Comparison of ENCODE assay signal across 7 mouse cellular contexts in the genomic region with DNA sequence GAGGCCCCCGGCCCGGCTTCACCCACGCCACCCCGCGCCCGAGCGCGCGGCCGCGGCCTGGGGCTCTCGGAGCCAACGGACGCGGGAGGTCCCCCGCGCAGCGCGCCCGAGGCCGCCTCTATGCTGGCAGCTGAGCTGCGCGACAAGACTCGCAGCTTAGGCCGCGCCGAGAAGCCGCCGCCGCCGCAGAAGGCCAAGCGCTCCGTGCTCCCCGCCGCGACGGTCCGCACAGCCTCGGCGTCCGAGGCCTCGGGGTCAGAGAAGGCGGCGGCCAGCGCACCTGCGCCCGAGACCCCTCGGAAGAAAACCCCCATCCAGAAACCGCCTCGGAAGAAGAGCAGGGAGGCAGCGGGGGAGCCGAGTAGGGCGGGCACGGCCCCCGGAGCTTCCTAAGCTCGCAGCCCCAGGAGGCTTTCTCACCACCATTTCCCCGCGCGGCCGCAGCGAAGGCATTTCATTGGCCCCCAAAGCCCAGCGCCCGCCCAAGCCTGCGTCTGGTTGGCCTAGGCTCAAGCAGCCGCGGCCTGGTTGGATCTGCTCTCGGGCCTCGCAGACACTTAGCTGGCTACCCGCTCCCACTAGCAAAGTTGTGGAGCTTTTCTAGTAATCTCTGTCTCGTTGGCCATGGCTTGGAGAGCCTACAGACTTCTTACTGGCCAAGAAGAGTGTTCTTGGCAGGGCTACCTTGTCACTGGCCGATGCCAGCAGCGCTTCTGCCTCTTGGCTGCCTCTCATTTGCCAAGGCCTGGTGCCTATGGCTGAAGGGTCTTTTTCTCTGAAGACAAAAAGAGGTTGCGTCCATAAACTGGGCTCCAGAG. TPM values are rescaled to one million over a fixed set of nuclear protein-coding genes. Genes with fewer than 3 reads are reported as not detected.
DNase-seq lines count a peak whose midpoint lies in the region; ATAC-seq and TF ChIP-seq lines count a peak whose summit lies in the region.

No protein-coding gene starts in this region.

- 4% methylated on average over 29 of the region's 73 CpGs for WGBS in embryonic facial prominence, embryonic 14.5 days
- 3% methylated on average over 61 of the region's 73 CpGs for WGBS in heart, embryonic 11.5 days (ENCODE audit: insufficient replicate concordance)
- WGBS in kidney, embryonic 15.5 days, result 5% methylated on average over 67 of the region's 73 CpGs
- WGBS in limb, embryonic 14.5 days, result 4% methylated on average over 70 of the region's 73 CpGs
- 2% methylated on average over 68 of the region's 73 CpGs for whole genome bisulfite sequencing in midbrain, embryonic 16.5 days

- no peaks in the 10 kb centered on the region for H3K9me3 ChIP-seq in embryonic facial prominence, embryonic 14.5 days (ENCODE audit: control insufficient read depth, low read length)
- H3K9me3 ChIP-seq in heart, embryonic 11.5 days (replicated peaks; ENCODE audit: control insufficient read depth, low read length), result no peaks in the 10 kb centered on the region
- H3K9me3 ChIP-seq in kidney, embryonic 15.5 days (replicated peaks), result no peaks in the 10 kb centered on the region
- no peaks in the 10 kb centered on the region for H3K9me3 ChIP-seq in limb, embryonic 14.5 days (ENCODE audit: control insufficient read depth, low read length)
- H3K9me3 ChIP-seq in midbrain, embryonic 16.5 days (replicated peaks; ENCODE audit: control insufficient read depth, low read length, poor library complexity, severe bottlenecking), result no peaks in the 10 kb centered on the region

- DNase-seq in brain, adult 2 months (ENCODE audit: low read depth, low spot score), result peak; percentile 97
- DNase-seq in embryonic facial prominence, embryonic 14.5 days (ENCODE audit: low spot score), result peak; percentile 96
- peak; percentile 89 for DNase-seq in limb, embryonic 14.5 days (ENCODE audit: low spot score)
- DNase-seq in spleen, postnatal 10 days (ENCODE audit: low spot score in 2 of 2), result peak; percentile 59 to 83

- H3K27me3 ChIP-seq in embryonic facial prominence, embryonic 14.5 days (replicated peaks; ENCODE audit: control insufficient read depth, insufficient read depth, low read length), result peaks cover 24% of the 10 kb centered on the region
- H3K27me3 ChIP-seq in heart, embryonic 11.5 days (ENCODE audit: control insufficient read depth, insufficient read depth, low read length), result peaks cover 53% of the 10 kb centered on the region
- peaks cover 76% of the 10 kb centered on the region for H3K27me3 ChIP-seq in kidney, embryonic 15.5 days
- peaks cover 5% of the 10 kb centered on the region; the same call in 1 of the 2 replicates for H3K27me3 ChIP-seq in limb, embryonic 14.5 days (ENCODE audit: control insufficient read depth, insufficient read depth, low read length)
- peaks cover 31% of the 10 kb centered on the region for H3K27me3 ChIP-seq in midbrain, embryonic 16.5 days (ENCODE audit: control insufficient read depth, insufficient read depth, low read depth, low read length)

- ATAC-seq in embryonic facial prominence, embryonic 14.5 days (ENCODE audit: low read depth), result peak; percentile 76
- ATAC-seq in heart, embryonic 11.5 days (replicated peaks; ENCODE audit: insufficient number of reproducible peaks, low FRiP score, low TSS enrichment), result peak; percentile 43; the same call in 1 of the 2 replicates
- peak; percentile 75 for ATAC-seq in kidney, embryonic 15.5 days (replicated peaks; ENCODE audit: low FRiP score)
- ATAC-seq in limb, embryonic 14.5 days (ENCODE audit: low FRiP score, low read depth), result peak; percentile 45
- ATAC-seq in midbrain, embryonic 16.5 days, result peak; percentile 90

- H3K4me1 ChIP-seq in embryonic facial prominence, embryonic 14.5 days (ENCODE audit: control insufficient read depth, insufficient read depth, low read length), result peaks cover 83% of the 10 kb centered on the region
- H3K4me1 ChIP-seq in heart, embryonic 11.5 days (ENCODE audit: control insufficient read depth, insufficient read depth, low read length), result peaks cover 52% of the 10 kb centered on the region
- H3K4me1 ChIP-seq in kidney, embryonic 15.5 days, result peaks cover 68% of the 10 kb centered on the region
- H3K4me1 ChIP-seq in limb, embryonic 14.5 days (ENCODE audit: control insufficient read depth, insufficient read depth, low read length), result peaks cover 83% of the 10 kb centered on the region
- H3K4me1 ChIP-seq in midbrain, embryonic 16.5 days (ENCODE audit: control insufficient read depth, insufficient read depth, low read length), result peaks cover 39% of the 10 kb centered on the region

- H3K27ac ChIP-seq in embryonic facial prominence, embryonic 14.5 days (replicated peaks; ENCODE audit: low read depth, low read length), result peak overlapping the region; percentile 90
- H3K27ac ChIP-seq in heart, embryonic 11.5 days (ENCODE audit: low read depth, low read length), result peak overlapping the region; percentile 41; the same call in 1 of the 2 replicates
- H3K27ac ChIP-seq in kidney, embryonic 15.5 days, result peak overlapping the region; percentile 34; the same call in 1 of the 2 replicates
- H3K27ac ChIP-seq in limb, embryonic 14.5 days (replicated peaks; ENCODE audit: low read depth, low read length), result peak overlapping the region; percentile 75
- peak overlapping the region; percentile 93 for H3K27ac ChIP-seq in midbrain, embryonic 16.5 days (ENCODE audit: low read length)

- no peak for TF ChIP-seq POLR2A in limb, embryonic 14.5 days (IDR thresholded peaks at IDR 0.05; ENCODE audit: borderline replicate concordance, extremely low read depth, insufficient read depth, insufficient read length)

- H3K4me3 ChIP-seq in embryonic facial prominence, embryonic 14.5 days (ENCODE audit: low read depth, low read length), result peak overlapping the region; percentile 38
- peak overlapping the region; percentile 49 for H3K4me3 ChIP-seq in heart, embryonic 11.5 days (ENCODE audit: low read depth, low read length)
- H3K4me3 ChIP-seq in kidney, embryonic 15.5 days (replicated peaks), result peak overlapping the region; percentile 49
- peak overlapping the region; percentile 32 for H3K4me3 ChIP-seq in limb, embryonic 14.5 days (replicated peaks; ENCODE audit: low read length)
- H3K4me3 ChIP-seq in midbrain, embryonic 16.5 days (ENCODE audit: low read depth, low read length), result peak overlapping the region; percentile 73

- peaks cover 47% of the 10 kb centered on the region for H3K36me3 ChIP-seq in embryonic facial prominence, embryonic 14.5 days (ENCODE audit: control insufficient read depth, insufficient read depth, low read length)
- H3K36me3 ChIP-seq in heart, embryonic 11.5 days (ENCODE audit: control insufficient read depth, insufficient read depth, low read length), result no peaks in the 10 kb centered on the region
- peaks cover 5% of the 10 kb centered on the region; the same call in 1 of the 2 replicates for H3K36me3 ChIP-seq in kidney, embryonic 15.5 days
- H3K36me3 ChIP-seq in limb, embryonic 14.5 days (ENCODE audit: control insufficient read depth, insufficient read depth, low read length), result peaks cover 64% of the 10 kb centered on the region
- H3K36me3 ChIP-seq in midbrain, embryonic 16.5 days (ENCODE audit: control insufficient read depth, insufficient read depth, low read length), result no peaks in the 10 kb centered on the region

- H3K9ac ChIP-seq in embryonic facial prominence, embryonic 14.5 days (ENCODE audit: low read depth, low read length), result peak overlapping the region; percentile 74
- peak overlapping the region; percentile 79 for H3K9ac ChIP-seq in heart, embryonic 11.5 days (ENCODE audit: low read depth, low read length)
- H3K9ac ChIP-seq in kidney, embryonic 15.5 days, result peak overlapping the region; percentile 54
- peak overlapping the region; percentile 67 for H3K9ac ChIP-seq in limb, embryonic 14.5 days (ENCODE audit: low read depth, low read length, severe bottlenecking)
- H3K9ac ChIP-seq in midbrain, embryonic 16.5 days (ENCODE audit: low read depth, low read length), result peak overlapping the region; percentile 93

- peak overlapping the region; percentile 77 for H3K4me2 ChIP-seq in embryonic facial prominence, embryonic 14.5 days (ENCODE audit: low read depth, low read length)
- H3K4me2 ChIP-seq in heart, embryonic 11.5 days, result peak overlapping the region; percentile 94
- H3K4me2 ChIP-seq in kidney, embryonic 15.5 days, result peak overlapping the region; percentile 89
- H3K4me2 ChIP-seq in limb, embryonic 14.5 days (replicated peaks; ENCODE audit: low read depth, low read length, severe bottlenecking), result peak overlapping the region; percentile 65
- H3K4me2 ChIP-seq in midbrain, embryonic 16.5 days (ENCODE audit: low read length), result peak overlapping the region; percentile 96

RNA-seq across cellular contexts. Expression of a gene that starts 10.3 kb away (rescaled TPM):
- 34.5 and 35.8 TPM in 2 replicates for polyA plus RNA-seq in embryonic facial prominence, embryonic 14.5 days (2014; fragmentation: Nextera tagmentation; extraction: Ambion mirVana)
- 7.2 and 9.6 TPM in 2 replicates for polyA plus RNA-seq in heart, embryonic 11.5 days (2014; fragmentation: Nextera tagmentation; extraction: Ambion mirVana)
- 10.8 and 12.3 TPM in 2 replicates for polyA plus RNA-seq in kidney, embryonic 15.5 days (2015; fragmentation: Nextera tagmentation; extraction: Ambion mirVana)
- 232 and 360 TPM in 2 replicates for polyA plus RNA-seq in limb, embryonic 14.5 days (2012; rRNA removed)
- polyA plus RNA-seq in limb, embryonic 14.5 days (2014; fragmentation: Nextera tagmentation; extraction: Ambion mirVana), result 51.3 and 64.9 TPM in 2 replicates
- 0.88 and 1.2 TPM in 2 replicates for polyA plus RNA-seq in midbrain, embryonic 16.5 days (2015; fragmentation: Nextera tagmentation; extraction: Ambion mirVana)

RNA-seq across cellular contexts. Expression of a gene that starts 25.5 kb away (rescaled TPM):
- 0.26 and 0.46 TPM in 2 replicates for polyA plus RNA-seq in embryonic facial prominence, embryonic 14.5 days (2014; fragmentation: Nextera tagmentation; extraction: Ambion mirVana)
- polyA plus RNA-seq in heart, embryonic 11.5 days (2014; fragmentation: Nextera tagmentation; extraction: Ambion mirVana), result 0.13 TPM in 1 of 2 replicates, not detected in the other
- 0.26 and 0.27 TPM in 2 replicates for polyA plus RNA-seq in kidney, embryonic 15.5 days (2015; fragmentation: Nextera tagmentation; extraction: Ambion mirVana)
- 0.49 and 0.58 TPM in 2 replicates for polyA plus RNA-seq in limb, embryonic 14.5 days (2012; rRNA removed)
- 0.17 and 0.69 TPM in 2 replicates for polyA plus RNA-seq in limb, embryonic 14.5 days (2014; fragmentation: Nextera tagmentation; extraction: Ambion mirVana)
- 3.8 and 4.2 TPM in 2 replicates for polyA plus RNA-seq in midbrain, embryonic 16.5 days (2015; fragmentation: Nextera tagmentation; extraction: Ambion mirVana)

RNA-seq across cellular contexts. Expression of a gene that starts 30.8 kb away (rescaled TPM):
- polyA plus RNA-seq in embryonic facial prominence, embryonic 14.5 days (2014; fragmentation: Nextera tagmentation; extraction: Ambion mirVana), result 2.4 and 3.0 TPM in 2 replicates
- polyA plus RNA-seq in heart, embryonic 11.5 days (2014; fragmentation: Nextera tagmentation; extraction: Ambion mirVana), result 1.0 and 1.9 TPM in 2 replicates
- polyA plus RNA-seq in kidney, embryonic 15.5 days (2015; fragmentation: Nextera tagmentation; extraction: Ambion mirVana), result 20.2 and 21.6 TPM in 2 replicates
- 8.6 and 11.5 TPM in 2 replicates for polyA plus RNA-seq in limb, embryonic 14.5 days (2012; rRNA removed)
- polyA plus RNA-seq in limb, embryonic 14.5 days (2014; fragmentation: Nextera tagmentation; extraction: Ambion mirVana), result 3.2 and 3.4 TPM in 2 replicates
- 3.3 and 4.4 TPM in 2 replicates for polyA plus RNA-seq in midbrain, embryonic 16.5 days (2015; fragmentation: Nextera tagmentation; extraction: Ambion mirVana)

RNA-seq across cellular contexts. Expression of a gene that starts 48.0 kb away (rescaled TPM):
- polyA plus RNA-seq in embryonic facial prominence, embryonic 14.5 days (2014; fragmentation: Nextera tagmentation; extraction: Ambion mirVana), result 77.1 and 90.9 TPM in 2 replicates
- 43.2 and 44.1 TPM in 2 replicates for polyA plus RNA-seq in heart, embryonic 11.5 days (2014; fragmentation: Nextera tagmentation; extraction: Ambion mirVana)
- 65.1 and 71.4 TPM in 2 replicates for polyA plus RNA-seq in kidney, embryonic 15.5 days (2015; fragmentation: Nextera tagmentation; extraction: Ambion mirVana)
- polyA plus RNA-seq in limb, embryonic 14.5 days (2012; rRNA removed), result 124 and 176 TPM in 2 replicates
- polyA plus RNA-seq in limb, embryonic 14.5 days (2014; fragmentation: Nextera tagmentation; extraction: Ambion mirVana), result 87.2 and 101 TPM in 2 replicates
- 86.0 and 89.4 TPM in 2 replicates for polyA plus RNA-seq in midbrain, embryonic 16.5 days (2015; fragmentation: Nextera tagmentation; extraction: Ambion mirVana)

Comparison
In these comparisons a context has a peak if more than half of its experiments do, and no peak if none do; other contexts are left out.
1. Peak in every context shown above with its lines: DNase-seq, ATAC-seq, H3K4me3 ChIP-seq and H3K27ac ChIP-seq.
2. H3K27ac ChIP-seq: peak in every context shown above with its lines; median percentile 93 in midbrain, embryonic 16.5 days; 90 in embryonic facial prominence, embryonic 14.5 days; 75 in limb, embryonic 14.5 days; 41 in heart, embryonic 11.5 days; 34 in kidney, embryonic 15.5 days.